ENCODE assay signal across 9 mouse cellular contexts in the genomic region with DNA sequence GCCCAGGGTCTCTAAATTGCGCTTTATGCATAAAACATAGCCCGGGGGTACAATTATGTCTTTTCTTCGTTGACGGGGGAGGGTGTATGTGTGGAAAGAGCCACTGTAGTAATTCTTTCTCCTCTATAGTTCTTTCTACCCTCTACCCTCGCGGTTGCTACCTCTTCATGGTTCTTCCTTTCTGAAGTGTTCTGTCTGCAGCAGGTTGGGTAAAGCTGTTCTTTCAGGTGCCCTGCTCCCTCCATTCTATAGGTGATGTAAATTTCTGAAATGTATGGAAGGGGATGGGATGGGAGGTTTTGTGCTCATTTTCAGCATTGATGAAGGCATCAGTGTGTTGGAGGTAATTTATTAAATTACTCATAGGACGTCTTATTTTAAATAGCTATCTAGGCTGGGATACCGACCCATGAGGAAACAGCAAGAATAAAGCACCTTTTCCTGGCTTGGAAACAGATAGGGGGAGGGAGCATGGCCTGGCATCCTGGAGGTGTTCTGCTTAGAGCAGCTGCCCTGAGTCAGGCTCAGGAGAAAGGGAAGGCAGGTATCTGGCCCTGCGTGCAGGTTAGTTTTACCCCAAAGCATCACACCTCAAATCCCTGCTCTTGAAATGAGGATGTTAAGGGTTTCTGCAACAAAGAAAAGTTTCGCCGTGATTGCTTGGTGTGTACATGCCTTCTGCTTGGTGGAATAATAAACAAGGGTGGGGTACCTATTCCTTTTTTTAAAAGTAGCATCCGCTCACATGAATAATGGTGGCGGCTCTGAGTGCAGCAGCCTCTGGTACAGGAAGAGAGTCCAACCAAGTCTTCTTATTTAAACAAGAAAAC. TPM values are rescaled to one million over a fixed set of nuclear protein-coding genes. Genes with fewer than 3 reads are reported as not detected.
DNase-seq lines count a peak whose midpoint lies in the region; ATAC-seq and TF ChIP-seq lines count a peak whose summit lies in the region.
"Had no signal": no experiment of that assay in that cellular context is flagged by ENCODE, and none has a peak within 500 bp of the region (broad histone marks: within the 10 kb centered on the region; RNA-seq: fewer than 3 reads in every experiment).

No protein-coding gene starts in this region.

- H3K27me3 ChIP-seq in heart, embryonic 10.5 days (ENCODE audit: insufficient read depth, poor library complexity, severe bottlenecking): 0 out of 2 replicates have a peak, but pooled peaks cover 1% of the 10 kb centered on the region
- peaks cover 8% of the 10 kb centered on the region; the same call in 1 of the 2 replicates for H3K27me3 ChIP-seq in embryonic facial prominence, embryonic 12.5 days
- H3K27me3 ChIP-seq in hindbrain, embryonic 16.5 days (replicated peaks; ENCODE audit: control insufficient read depth, insufficient read depth, low read length): no peaks in the 10 kb centered on the region; the same call in none of the 2 replicates
- peaks cover 83% of the 10 kb centered on the region for H3K27me3 ChIP-seq in midbrain, embryonic 14.5 days (ENCODE audit: control insufficient read depth, insufficient read depth, low read length)
- peaks cover 3% of the 10 kb centered on the region; the same call in 1 of the 2 replicates for H3K27me3 ChIP-seq in thymus, adult 2 months (ENCODE audit: control insufficient read depth, insufficient read depth, low read length)
- H3K27me3 ChIP-seq: CH12.LX had no signal

- TF ChIP-seq CTCF in thymus, adult 2 months (IDR thresholded peaks at IDR 0.05; ENCODE audit: borderline replicate concordance, control insufficient read depth, extremely low read depth, insufficient read depth, low read length, poor library complexity): no peak

- H3K4me2 ChIP-seq in embryonic facial prominence, embryonic 12.5 days (replicated peaks): peak overlapping the region; percentile 98
- peak overlapping the region; percentile 90 for H3K4me2 ChIP-seq in hindbrain, embryonic 16.5 days (ENCODE audit: low read length)
- H3K4me2 ChIP-seq in midbrain, embryonic 14.5 days (ENCODE audit: low read length): peak overlapping the region; percentile 99

- 0 out of 2 replicates have a peak overlapping the region, but pooled peaks have one; percentile 22 for H3K27ac ChIP-seq in heart, embryonic 10.5 days
- H3K27ac ChIP-seq in embryonic facial prominence, embryonic 12.5 days: no peak overlapping the region
- H3K27ac ChIP-seq in hindbrain, embryonic 16.5 days (ENCODE audit: low read depth, low read length): no peak overlapping the region
- H3K27ac ChIP-seq in midbrain, embryonic 14.5 days (replicated peaks; ENCODE audit: low read depth, low read length): no peak overlapping the region
- H3K27ac ChIP-seq in thymus, adult 2 months (ENCODE audit: control insufficient read depth, insufficient read depth, low read length): no peak overlapping the region

- no peaks in the 10 kb centered on the region for H3K36me3 ChIP-seq in heart, embryonic 10.5 days
- H3K36me3 ChIP-seq in embryonic facial prominence, embryonic 12.5 days: no peaks in the 10 kb centered on the region
- H3K36me3 ChIP-seq in hindbrain, embryonic 16.5 days (ENCODE audit: control insufficient read depth, insufficient read depth, low read length): no peaks in the 10 kb centered on the region
- no peaks in the 10 kb centered on the region for H3K36me3 ChIP-seq in midbrain, embryonic 14.5 days (ENCODE audit: control insufficient read depth, insufficient read depth, low read length)
- no peaks in the 10 kb centered on the region for H3K36me3 ChIP-seq in thymus, adult 2 months (ENCODE audit: control insufficient read depth, insufficient read depth, low read length)

- peak overlapping the region; percentile 87 for H3K4me3 ChIP-seq in heart, embryonic 10.5 days
- H3K4me3 ChIP-seq in embryonic facial prominence, embryonic 12.5 days: peak overlapping the region; percentile 26
- H3K4me3 ChIP-seq in hindbrain, embryonic 16.5 days (ENCODE audit: low read length): peak overlapping the region; percentile 38
- H3K4me3 ChIP-seq in midbrain, embryonic 14.5 days (replicated peaks; ENCODE audit: low read depth, low read length): peak overlapping the region; percentile 56
- no peak overlapping the region; the same call in 1 of the 2 replicates for H3K4me3 ChIP-seq in thymus, adult 2 months (ENCODE audit: control insufficient read depth, insufficient read depth, low read length)

- intact Hi-C loops in heart, postnatal 10 days (cut with DNase I): loop anchor here (2.0 to 10.0 kb wide), 5 partner anchors 135 to 458 kb away; no protein-coding TSS in a partner anchor

- no peak overlapping the region for H3K9ac ChIP-seq in embryonic facial prominence, embryonic 12.5 days
- H3K9ac ChIP-seq in hindbrain, embryonic 16.5 days (ENCODE audit: low read depth, low read length): peak overlapping the region; percentile 51
- no peak overlapping the region for H3K9ac ChIP-seq in midbrain, embryonic 14.5 days (replicated peaks; ENCODE audit: low read length)

- H3K4me1 ChIP-seq in heart, embryonic 10.5 days: peaks cover 42% of the 10 kb centered on the region
- H3K4me1 ChIP-seq in embryonic facial prominence, embryonic 12.5 days: 0 out of 2 replicates have a peak, but pooled peaks cover 8% of the 10 kb centered on the region
- peaks cover 5% of the 10 kb centered on the region for H3K4me1 ChIP-seq in hindbrain, embryonic 16.5 days (ENCODE audit: control insufficient read depth, insufficient read depth, low read depth, low read length)
- H3K4me1 ChIP-seq in midbrain, embryonic 14.5 days (ENCODE audit: control insufficient read depth, insufficient read depth, low read length): peaks cover 10% of the 10 kb centered on the region; the same call in 1 of the 2 replicates
- no peaks in the 10 kb centered on the region for H3K4me1 ChIP-seq in thymus, adult 2 months (replicated peaks; ENCODE audit: control insufficient read depth, insufficient read depth, low read length)

- no peaks in the 10 kb centered on the region for H3K9me3 ChIP-seq in heart, embryonic 10.5 days
- no peaks in the 10 kb centered on the region for H3K9me3 ChIP-seq in embryonic facial prominence, embryonic 12.5 days
- no peaks in the 10 kb centered on the region for H3K9me3 ChIP-seq in hindbrain, embryonic 16.5 days (ENCODE audit: control insufficient read depth, low read length)
- H3K9me3 ChIP-seq in midbrain, embryonic 14.5 days (ENCODE audit: control insufficient read depth, low read length): no peaks in the 10 kb centered on the region

- ATAC-seq in embryonic facial prominence, embryonic 12.5 days (ENCODE audit: insufficient number of reproducible peaks, insufficient read depth, low FRiP score, low TSS enrichment): no peak
- no peak for ATAC-seq in hindbrain, embryonic 16.5 days
- ATAC-seq in midbrain, embryonic 14.5 days (ENCODE audit: low FRiP score, low TSS enrichment): no peak

- no peak for TF ChIP-seq POLR2A in thymus, adult 2 months (IDR thresholded peaks at IDR 0.05; ENCODE audit: control insufficient read depth, extremely low read depth, insufficient read depth, low read length, poor library complexity)

- WGBS in heart, embryonic 10.5 days: 15% methylated on average over 13 of the region's 13 CpGs
- 19% methylated on average over 13 of the region's 13 CpGs for WGBS in embryonic facial prominence, embryonic 12.5 days
- 19% methylated on average over 13 of the region's 13 CpGs for WGBS in hindbrain, embryonic 16.5 days
- 24% methylated on average over 13 of the region's 13 CpGs for WGBS in midbrain, embryonic 14.5 days
- 21% methylated on average over 13 of the region's 13 CpGs for WGBS in thymus, adult 2 months

- no peak for DNase-seq in heart, embryonic 10.5 days (ENCODE audit: low spot score)
- no peak for DNase-seq in heart, postnatal 10 days
- peak; percentile 32 for DNase-seq in midbrain, embryonic 14.5 days
- DNase-seq in thymus, adult 2 months: no peak
- no peak for DNase-seq in spleen, adult 12 weeks (ENCODE audit: low spot score)
- DNase-seq in cerebellum, postnatal 14 days: no peak

RNA-seq across cellular contexts. Expression of a gene that starts 1.7 kb away (rescaled TPM):
- polyA plus RNA-seq in heart, embryonic 10.5 days (2016; fragmentation: Nextera tagmentation; extraction: Ambion mirVana): 14.9 and 22.2 TPM in 2 replicates
- total RNA-seq in heart, postnatal 10 days (2021): 100 to 1,000 TPM; 123 to 129 TPM
- polyA plus RNA-seq in embryonic facial prominence, embryonic 12.5 days (2016; fragmentation: Nextera tagmentation; extraction: Ambion mirVana): 12.3 and 12.9 TPM in 2 replicates
- polyA plus RNA-seq in hindbrain, embryonic 16.5 days (2015; fragmentation: Nextera tagmentation; extraction: Ambion mirVana): 29.8 and 30.1 TPM in 2 replicates
- 22.2 and 23.7 TPM in 2 replicates for polyA plus RNA-seq in midbrain, embryonic 14.5 days (2014; fragmentation: Nextera tagmentation; extraction: Ambion mirVana)
- polyA plus RNA-seq in thymus, adult 2 months (2012; rRNA removed): 9.0 and 13.4 TPM in 2 replicates
- total RNA-seq: CH12.LX had no signal
